Mouse (Mus musculus) MEL (cell line): Measurements from ENCODE around the gene Myh9. TPM values are rescaled to one million over a fixed set of nuclear protein-coding genes. Genes with fewer than 3 reads are reported as not detected.

ENCODE experiments used
- DNase-seq: peaks from one replicate; pipeline ENCODE4 v3.0.0; 2011; ENCODE audit warnings: low read depth, low spot score
- H3K27ac ChIP-seq: 2 replicates; pipeline ENCODE4 v1.5.1; 2012; ENCODE audit warnings: low read depth, mild to moderate bottlenecking, control low read depth, low read length, moderate library complexity; ENCODE audit not compliant: control insufficient read depth
- H3K27me3 ChIP-seq, 2 experiments: fragments of 150-350 bp in 1 of 2; sonication (generic) in 1 of 2; 2 replicates each; pipeline ENCODE4 v1.6.1; 2012; ENCODE audit warnings: low read length in 2 of 2, mild to moderate bottlenecking in 2 of 2, improper control_type of control experiment in 1 of 2, moderate library complexity in 1 of 2; ENCODE audit not compliant: insufficient read depth in 2 of 2, control insufficient read depth in 1 of 2
- H3K36me3 ChIP-seq, 2 experiments: 2 replicates each; pipeline ENCODE4 v1.6.1; 2012 to 2014; ENCODE audit warnings: low read length in 2 of 2, improper control_type of control experiment in 1 of 2, inconsistent platforms in 1 of 2, mild to moderate bottlenecking in 1 of 2; ENCODE audit not compliant: insufficient read depth in 2 of 2, control insufficient read depth in 1 of 2
- H3K4me1 ChIP-seq, 2 experiments: fragments of 150-350 bp in 1 of 2; sonication (generic) in 1 of 2; 2 replicates each; pipeline ENCODE4 v1.6.1; 2012; ENCODE audit warnings: low read length in 2 of 2, improper control_type of control experiment in 1 of 2, mild to moderate bottlenecking in 1 of 2; ENCODE audit not compliant: insufficient read depth in 2 of 2, control insufficient read depth in 1 of 2
- H3K4me3 ChIP-seq, 2 experiments: fragments of 150-350 bp in 1 of 2; sonication (generic) in 1 of 2; 2 replicates each; pipeline ENCODE4 v1.5.1; 2012; ENCODE audit warnings: low read depth in 2 of 2, low read length in 2 of 2, mild to moderate bottlenecking in 2 of 2, moderate library complexity in 2 of 2, control low read depth in 1 of 2, improper control_type of control experiment in 1 of 2; ENCODE audit not compliant: control insufficient read depth in 1 of 2, insufficient read depth in 1 of 2
- H3K79me2 ChIP-seq: 2 replicates; pipeline ENCODE4 v1.6.1; 2012; ENCODE audit warnings: mild to moderate bottlenecking, low read length, moderate library complexity; ENCODE audit not compliant: control insufficient read depth, poor library complexity, insufficient read depth
- H3K9ac ChIP-seq: 2 replicates; pipeline ENCODE4 v1.6.1; 2012; ENCODE audit warnings: low read depth, mild to moderate bottlenecking, control low read depth, low read length, moderate library complexity; ENCODE audit not compliant: control insufficient read depth, poor library complexity, severe bottlenecking
- H3K9me3 ChIP-seq: fragments of 150-350 bp; sonication (generic); replicated peaks from 2 replicates; pipeline ENCODE4 v1.6.1; 2012; ENCODE audit warnings: mild to moderate bottlenecking, low read length, improper control_type of control experiment, moderate library complexity; ENCODE audit not compliant: insufficient read depth
- CHD2 ChIP-seq: IDR thresholded peaks from 2 replicates; pipeline ENCODE4 v1.6.1; 2011; ENCODE audit warnings: low read length, improper control_type of control experiment
- CTCF ChIP-seq, 3 experiments: IDR thresholded peaks in 2 of 3; conservative IDR thresholded peaks in 1 of 3; 2 replicates each; pipeline ENCODE4 v1.5.1; 2011 to 2012; ENCODE audit warnings: low read length in 3 of 3, low read depth in 2 of 3, mild to moderate bottlenecking in 2 of 3, improper control_type of control experiment in 1 of 3, inconsistent platforms in 1 of 3, mixed read lengths in 1 of 3, moderate library complexity in 1 of 3; ENCODE audit not compliant: control insufficient read depth in 1 of 3, insufficient read depth in 1 of 3, poor library complexity in 1 of 3, severe bottlenecking in 1 of 3
- ELF1 ChIP-seq: IDR thresholded peaks from 2 replicates; pipeline ENCODE4 v1.6.1; 2014; ENCODE audit warnings: low read depth, mild to moderate bottlenecking, inconsistent platforms, low read length, improper control_type of control experiment, moderate library complexity
- EP300 ChIP-seq, 2 experiments: IDR thresholded peaks; 2 replicates each; pipeline ENCODE4 v1.6.1; 2011; ENCODE audit warnings: improper control_type of control experiment in 2 of 2, low read length in 2 of 2, low read depth in 1 of 2, mild to moderate bottlenecking in 1 of 2
- ETS1 ChIP-seq: IDR thresholded peaks from 2 replicates; pipeline ENCODE4 v1.6.1; 2012; ENCODE audit warnings: low read depth, mild to moderate bottlenecking, inconsistent platforms, low read length, improper control_type of control experiment, moderate library complexity
- GATA1 ChIP-seq: IDR thresholded peaks from 2 replicates; pipeline ENCODE4 v1.6.1; 2011; ENCODE audit warnings: low read depth, low read length, improper control_type of control experiment
- HCFC1 ChIP-seq: IDR thresholded peaks from 2 replicates; pipeline ENCODE4 v1.6.1; 2012; ENCODE audit warnings: low read depth, mild to moderate bottlenecking, inconsistent platforms, low read length, improper control_type of control experiment, moderate library complexity
- MAX ChIP-seq: IDR thresholded peaks from 2 replicates; pipeline ENCODE4 v1.6.1; 2011; ENCODE audit warnings: low read length, improper control_type of control experiment
- MAZ ChIP-seq: IDR thresholded peaks from 2 replicates; pipeline ENCODE4 v1.6.1; 2012; ENCODE audit warnings: low read depth, mild to moderate bottlenecking, inconsistent platforms, low read length, improper control_type of control experiment
- MEF2A ChIP-seq: IDR thresholded peaks from 2 replicates; pipeline ENCODE4 v1.6.1; 2014; ENCODE audit warnings: low read depth, mild to moderate bottlenecking, inconsistent platforms, low read length, improper control_type of control experiment; ENCODE audit not compliant: poor library complexity, insufficient replicate concordance, severe bottlenecking; ENCODE audit errors: extremely low read depth
- MYC ChIP-seq: IDR thresholded peaks from 2 replicates; pipeline ENCODE4 v1.6.1; 2011; ENCODE audit warnings: low read depth, mild to moderate bottlenecking, low read length, improper control_type of control experiment, moderate library complexity
- NELFE ChIP-seq: IDR thresholded peaks from 2 replicates; pipeline ENCODE4 v1.6.1; 2011; ENCODE audit warnings: low read depth, low read length, improper control_type of control experiment
- POLR2A ChIP-seq, 2 experiments: IDR thresholded peaks; 2 replicates each; pipeline ENCODE4 v1.6.1; 2011 to 2012; ENCODE audit warnings: low read length in 2 of 2, mild to moderate bottlenecking in 2 of 2, control low read depth in 1 of 2, improper control_type of control experiment in 1 of 2, low read depth in 1 of 2, moderate library complexity in 1 of 2; ENCODE audit not compliant: control insufficient read depth in 1 of 2, insufficient read depth in 1 of 2, poor library complexity in 1 of 2
- POLR2AphosphoS2 ChIP-seq: IDR thresholded peaks from 2 replicates; pipeline ENCODE4 v1.6.1; 2011; ENCODE audit warnings: low read length, improper control_type of control experiment
- POLR2AphosphoS5 ChIP-seq: IDR thresholded peaks from 2 replicates; pipeline ENCODE4 v1.6.1; 2012; ENCODE audit warnings: low read depth, borderline replicate concordance, mild to moderate bottlenecking, inconsistent platforms, low read length, moderate library complexity, mixed read lengths
- RAD21 ChIP-seq: IDR thresholded peaks from 2 replicates; pipeline ENCODE4 v1.6.1; 2011; ENCODE audit warnings: mild to moderate bottlenecking, low read depth, low read length, improper control_type of control experiment
- SIN3A ChIP-seq: IDR thresholded peaks from 2 replicates; pipeline ENCODE4 v1.6.1; 2012; ENCODE audit warnings: low read length, improper control_type of control experiment, inconsistent platforms
- SMC3 ChIP-seq: IDR thresholded peaks from 2 replicates; pipeline ENCODE4 v1.6.1; 2011; ENCODE audit warnings: low read depth, low read length, improper control_type of control experiment
- TAL1 ChIP-seq: IDR thresholded peaks from 2 replicates; pipeline ENCODE4 v1.6.1; 2012; ENCODE audit warnings: mild to moderate bottlenecking, inconsistent platforms, low read length, moderate library complexity, mixed read lengths
- TCF12 ChIP-seq: IDR thresholded peaks from 2 replicates; pipeline ENCODE4 v1.6.1; 2014; ENCODE audit warnings: low read depth, mild to moderate bottlenecking, inconsistent platforms, low read length, improper control_type of control experiment, moderate library complexity
- UBTF ChIP-seq: IDR thresholded peaks from 2 replicates; pipeline ENCODE4 v1.6.1; 2012; ENCODE audit warnings: low read depth, mild to moderate bottlenecking, inconsistent platforms, low read length, improper control_type of control experiment, moderate library complexity, borderline replicate concordance; ENCODE audit not compliant: insufficient read depth
- USF2 ChIP-seq, 2 experiments: IDR thresholded peaks; 2 replicates each; pipeline ENCODE4 v1.6.1; 2011 to 2012; ENCODE audit warnings: improper control_type of control experiment in 2 of 2, low read length in 2 of 2, borderline replicate concordance in 1 of 2, inconsistent platforms in 1 of 2, low read depth in 1 of 2, mild to moderate bottlenecking in 1 of 2; ENCODE audit not compliant: insufficient read depth in 1 of 2
- ZMIZ1 ChIP-seq: IDR thresholded peaks from 2 replicates; pipeline ENCODE4 v1.6.1; 2012; ENCODE audit warnings: low read depth, mild to moderate bottlenecking, inconsistent platforms, low read length, improper control_type of control experiment, moderate library complexity
- ZNF384 ChIP-seq: IDR thresholded peaks from 2 replicates; pipeline ENCODE4 v1.6.1; 2012; ENCODE audit warnings: low read depth, mild to moderate bottlenecking, inconsistent platforms, low read length, improper control_type of control experiment
- polyA plus RNA-seq, 2 experiments: library from polyadenylated mRNA; stranded (reverse) in 1 of 2; unstranded in 1 of 2; fragments of >175 nt in 1 of 2; fragments of >200 nt in 1 of 2; gene quantifications; 2 replicates each; pipeline versions ENCODE4 v1.2.1 to v1.2.4; 2012; ENCODE audit warnings: low replicate concordance in 2 of 2, low read depth in 1 of 2; ENCODE audit not compliant: insufficient read length in 2 of 2, insufficient read depth in 1 of 2, missing spikeins in 1 of 2
- total RNA-seq: library from RNA; depleted of rRNA; stranded (reverse); fragments of 300-350 nt; gene quantifications from 2 replicates; pipeline ENCODE4 v1.2.3, GENCODE M21; 2012

The Myh9 gene
- total and polyA plus RNA-seq, 3 experiments = 59.3 to 176 (median 158) TPM

- H3K36me3 ChIP-seq = peaks cover 2 to 6% of the 10 kb centered on the region in 2 experiments; a peak in 2 of 4 replicates
- H3K4me1 ChIP-seq = peaks cover 4 to 14% of the 10 kb centered on the region in 2 experiments; a peak in 3 of 4 replicates
- no peaks in the 10 kb centered on the region for H3K27me3 ChIP-seq
- DNase-seq = peak; percentile 35
- TF ChIP-seq CTCF (IDR thresholded peaks at IDR 0.05 in 2 of 3, conservative IDR thresholded peaks at IDR 0.05 in 1 of 3; ENCODE audit: control insufficient read depth in 1 of 3, insufficient read depth in 1 of 3, low read depth in 2 of 3, low read length in 3 of 3, poor library complexity in 1 of 3, severe bottlenecking in 1 of 3) = no peak
- no peak for TF ChIP-seq POLR2AphosphoS5
- no peak for TF ChIP-seq RAD21
- TF ChIP-seq ZMIZ1 = no peak
- no peak for TF ChIP-seq MEF2A
- no peak for TF ChIP-seq ETS1
- peak; percentile 54 for TF ChIP-seq TAL1
- TF ChIP-seq CHD2 = no peak
- TF ChIP-seq USF2 (IDR thresholded peaks at IDR 0.05; ENCODE audit: borderline replicate concordance in 1 of 2, insufficient read depth in 1 of 2, low read depth in 1 of 2, low read length in 2 of 2) = no peak
- TF ChIP-seq MAX = no peak
- peak in 1 of 2 experiments; percentile 31; a peak in 1 of 4 replicates for TF ChIP-seq EP300 (IDR thresholded peaks at IDR 0.05; ENCODE audit: low read depth in 1 of 2, low read length in 2 of 2)
- TF ChIP-seq UBTF = no peak
- no peak for TF ChIP-seq POLR2AphosphoS2
- TF ChIP-seq POLR2A (IDR thresholded peaks at IDR 0.05; ENCODE audit: control insufficient read depth in 1 of 2, insufficient read depth in 1 of 2, low read depth in 1 of 2, low read length in 2 of 2, poor library complexity in 1 of 2) = no peak
- TF ChIP-seq TCF12 = peak; percentile 50; the same call in 1 of the 2 replicates
- peak; percentile 21; the same call in 1 of the 2 replicates for TF ChIP-seq GATA1
- no peak for TF ChIP-seq SMC3
- TF ChIP-seq ELF1 = no peak
- TF ChIP-seq MAZ = no peak
- no peak for TF ChIP-seq NELFE
- TF ChIP-seq HCFC1 = no peak
- no peak for TF ChIP-seq MYC
- no peak for TF ChIP-seq ZNF384
- TF ChIP-seq SIN3A = no peak
- TF ChIP-seq, all 39 proteins: peak for 4
- H3K79me2 ChIP-seq = peaks cover 68% of the 10 kb centered on the region
- no peaks in the 10 kb centered on the region for H3K9me3 ChIP-seq
- H3K4me3 ChIP-seq = no peak overlapping the region
- no peak overlapping the region for H3K27ac ChIP-seq
- H3K9ac ChIP-seq = no peak overlapping the region
Measured at GRCm38 (mm10) chr15:77822671-77823070, 19.3 kb downstream of the Myh9 start.
